Mouse (Mus musculus): ENCODE data around the gene Wnk2.

GRCm38 (mm10) chr13:49075377-49075776, 72.4 kb downstream of the Wnk2 start:
- TF ChIP-seq CTCF (IDR thresholded peaks at IDR 0.05; ENCODE audit: low read depth, low read length) (no peak), POLR2A (IDR thresholded peaks at IDR 0.05; ENCODE audit: borderline replicate concordance, low read depth, low read length) (no peak)

Measured in bone marrow macrophage, adult 2 months (primary cell).